Mouse (Mus musculus) midbrain, embryonic 10.5 days (tissue): ENCODE data around the gene Acsl1. TPM values are rescaled to one million over a fixed set of nuclear protein-coding genes. Genes with fewer than 3 reads are reported as not detected.
A peak's percentile ranks its signal among the peaks of the same experiment; 100 is the strongest.

Source experiments
- DNase-seq: peaks from one replicate; pipeline ENCODE4 v3.0.0-alpha.2; 2017; ENCODE audit warnings: low spot score
- H3K27ac ChIP-seq: fragments of 300-500 bp; sonication (generic); replicated peaks from 2 replicates; pipeline ENCODE4 v1.5.1; 2016; ENCODE audit warnings: mild to moderate bottlenecking
- H3K27me3 ChIP-seq: fragments of 300-500 bp; sonication (generic); 2 replicates; pipeline ENCODE4 v1.6.1; 2016; ENCODE audit warnings: low read depth, mild to moderate bottlenecking; ENCODE audit not compliant: poor library complexity, severe bottlenecking
- H3K36me3 ChIP-seq: fragments of 300-500 bp; sonication (generic); 2 replicates; pipeline ENCODE4 v1.6.1; 2016; ENCODE audit warnings: mild to moderate bottlenecking, moderate library complexity
- H3K4me1 ChIP-seq: fragments of 300-500 bp; sonication (generic); 2 replicates; pipeline ENCODE4 v1.6.1; 2016
- H3K4me3 ChIP-seq: fragments of 300-500 bp; sonication (generic); 2 replicates; pipeline ENCODE4 v1.5.1; 2016; ENCODE audit warnings: mild to moderate bottlenecking, moderate library complexity
- H3K9me3 ChIP-seq: fragments of 300-500 bp; sonication (generic); replicated peaks from 2 replicates; pipeline ENCODE4 v1.6.1; 2016; ENCODE audit warnings: mild to moderate bottlenecking
- WGBS: fragments of 180-500 bp; shearing (Covaris S2); methylation state at CpG from one replicate; pipeline ENCODE4 v1.1.7; 2016; 5-methylcytosine and 5-hydroxymethylcytosine counted together
- polyA plus RNA-seq: library from polyadenylated mRNA; unstranded; fragments of >200 nt; fragmentation: Nextera tagmentation; extraction: Ambion mirVana; gene quantifications from 2 replicates; pipeline ENCODE4 v1.2.1, GENCODE M21; 2016

Gene Acsl1
- polyA plus RNA-seq, 1 experiment from 2014 or later: 6.8 TPM

DNA sequence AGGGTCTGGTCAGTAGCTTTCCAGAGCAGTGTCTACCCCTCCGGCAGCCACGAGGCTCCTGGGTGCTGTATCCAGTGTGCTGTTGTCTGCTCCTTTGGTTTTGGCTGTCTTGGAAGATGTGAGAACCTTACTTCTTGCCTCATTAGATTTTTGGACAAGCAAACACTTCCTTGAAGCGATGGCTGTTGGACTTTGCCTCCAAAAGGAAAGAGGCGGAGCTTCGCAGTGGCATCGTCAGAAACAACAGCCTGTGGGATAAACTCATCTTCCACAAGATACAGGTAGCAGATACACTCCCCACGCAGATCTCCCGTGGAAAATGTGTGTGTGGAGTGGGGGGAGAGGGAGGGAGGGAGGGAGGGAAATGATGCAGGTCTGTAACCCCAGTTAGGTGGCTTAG lies 55.3 kb downstream of the Acsl1 start:
- Histone ChIP-seq H3K27ac (no peak overlapping the region), H3K27me3 (no peaks in the 10 kb centered on the region), H3K4me3 (no peak overlapping the region), H3K4me1 (no peaks in the 10 kb centered on the region), H3K36me3 (no peaks in the 10 kb centered on the region), H3K9me3 (no peaks in the 10 kb centered on the region)
- WGBS: 89% methylated on average over 8 of the region's 8 CpGs
- no peak for DNase-seq

DNA sequence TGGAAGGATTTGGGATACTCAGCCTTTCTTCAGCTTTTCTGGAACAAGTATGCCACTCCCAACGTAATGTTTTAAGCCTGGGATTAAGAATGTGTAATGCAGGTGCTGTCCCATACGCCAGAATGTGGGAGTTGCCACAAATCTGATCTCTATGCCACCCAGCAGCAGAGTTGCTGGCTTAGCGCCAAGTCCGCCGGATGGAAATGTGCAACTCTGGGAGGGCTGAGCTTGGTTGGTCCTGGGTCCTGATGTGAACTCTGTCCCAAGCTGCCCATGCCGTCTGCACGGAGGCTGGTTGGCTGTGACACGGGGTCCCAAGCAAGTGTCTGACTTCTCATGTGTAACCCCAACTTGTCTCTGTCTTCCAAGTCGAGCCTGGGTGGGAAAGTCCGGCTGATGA lies 56.0 kb downstream of the Acsl1 start:
- Histone ChIP-seq H3K36me3 (no peaks in the 10 kb centered on the region), H3K27ac (no peak overlapping the region), H3K9me3 (no peaks in the 10 kb centered on the region), H3K27me3 (no peaks in the 10 kb centered on the region), H3K4me1 (no peaks in the 10 kb centered on the region), H3K4me3 (no peak overlapping the region)
- no peak for DNase-seq
- 93% methylated on average over 10 of the region's 10 CpGs for WGBS

DNA sequence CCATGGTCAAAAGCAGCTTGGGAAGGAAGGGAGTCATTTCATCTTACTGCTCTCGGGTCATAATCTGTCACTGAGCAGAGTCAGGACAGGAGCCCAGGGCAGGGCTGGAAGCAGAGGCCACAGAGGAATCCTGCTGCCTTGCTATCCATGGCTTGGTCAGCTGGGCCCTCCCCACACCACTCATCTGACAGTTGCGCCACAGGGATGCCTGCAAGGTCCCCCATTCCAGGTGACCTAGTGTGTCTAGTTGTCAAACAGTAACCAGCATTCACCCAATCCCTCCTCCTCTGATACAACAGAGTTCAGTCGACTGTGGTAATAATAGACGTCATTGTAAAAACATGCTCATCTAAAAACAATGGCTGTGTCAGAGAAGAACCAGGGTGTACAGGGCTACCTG lies 58.7 kb downstream of the Acsl1 start:
- 89% methylated on average over 4 of the region's 4 CpGs for WGBS
- Histone ChIP-seq H3K4me1 (no peaks in the 10 kb centered on the region), H3K4me3 (no peak overlapping the region), H3K27ac (no peak overlapping the region), H3K27me3 (no peaks in the 10 kb centered on the region), H3K36me3 (no peaks in the 10 kb centered on the region), H3K9me3 (no peaks in the 10 kb centered on the region)
- no peak for DNase-seq

DNA sequence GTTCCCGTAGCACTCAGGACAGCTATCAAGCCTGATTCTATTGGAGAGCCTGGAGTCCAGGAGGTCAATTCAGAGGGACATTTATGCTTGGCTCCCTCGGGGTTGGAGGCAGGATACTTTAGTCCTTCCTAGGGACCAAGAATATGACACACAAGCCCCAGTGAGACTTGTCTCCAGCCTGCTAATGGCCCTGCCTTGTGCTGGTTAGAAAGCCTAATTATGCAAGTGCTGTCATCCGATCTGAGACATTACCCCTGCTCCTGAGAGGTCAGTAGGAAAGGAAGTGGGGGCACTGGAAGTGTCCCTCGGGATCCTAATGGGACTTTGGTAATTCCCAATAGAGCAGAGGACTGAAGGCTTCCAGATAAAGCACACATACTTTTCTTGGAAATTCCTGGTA lies 59.7 kb downstream of the Acsl1 start:
- 58% methylated on average over 4 of the region's 4 CpGs for WGBS
- Histone ChIP-seq H3K27me3 (no peaks in the 10 kb centered on the region), H3K9me3 (no peaks in the 10 kb centered on the region), H3K4me3 (no peak overlapping the region), H3K36me3 (no peaks in the 10 kb centered on the region), H3K27ac (no peak overlapping the region), H3K4me1 (no peaks in the 10 kb centered on the region)
- DNase-seq: no peak

DNA sequence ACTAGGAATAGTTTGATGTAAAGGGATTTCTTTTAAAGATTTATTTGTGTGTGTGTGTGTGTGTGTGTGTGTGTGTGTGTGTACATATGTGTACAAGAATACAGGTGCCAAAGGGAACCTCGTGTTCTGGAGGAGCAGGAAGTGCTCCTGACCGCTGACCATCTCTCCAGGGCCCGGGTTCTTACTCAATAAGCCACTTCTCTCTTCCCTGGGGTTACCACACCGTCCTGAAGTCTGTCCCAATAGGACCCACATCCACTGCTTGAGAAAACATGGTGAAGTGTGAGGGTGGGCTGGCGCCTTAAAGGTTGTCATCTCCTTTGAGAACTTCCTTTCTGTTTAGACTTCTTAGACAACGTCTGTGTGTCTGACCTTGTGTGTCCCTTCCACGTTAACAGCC lies 63.1 kb downstream of the Acsl1 start:
- Histone ChIP-seq H3K9me3 (no peaks in the 10 kb centered on the region), H3K27ac (no peak overlapping the region), H3K4me3 (no peak overlapping the region), H3K27me3 (no peaks in the 10 kb centered on the region), H3K36me3 (no peaks in the 10 kb centered on the region), H3K4me1 (peaks cover 3% of the 10 kb centered on the region; the same call in 1 of the 2 replicates)
- WGBS: 90% methylated on average over 7 of the region's 7 CpGs
- no peak for DNase-seq

DNA sequence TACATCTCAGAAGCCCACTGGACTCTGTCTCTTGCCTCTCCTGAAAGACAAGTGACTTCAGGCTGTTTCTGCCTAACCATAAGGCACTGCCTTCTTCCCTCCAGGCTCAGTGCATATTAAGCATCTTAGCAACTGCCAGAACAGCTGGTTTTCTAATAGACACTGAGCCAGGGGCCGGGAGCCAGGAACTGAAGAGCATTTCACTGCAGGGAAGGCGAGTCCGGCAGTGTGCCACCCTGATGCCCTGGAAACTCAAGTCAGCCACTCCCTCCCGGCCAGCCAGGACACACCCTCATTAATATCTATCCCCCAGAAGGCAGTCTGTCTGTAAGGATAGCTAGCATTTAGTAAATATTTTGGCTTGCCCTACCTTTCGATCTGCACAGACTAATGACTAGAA lies 68.9 kb downstream of the Acsl1 start:
- H3K9me3 ChIP-seq: no peaks in the 10 kb centered on the region
- DNase-seq: no peak
- H3K27me3 ChIP-seq: no peaks in the 10 kb centered on the region
- H3K27ac ChIP-seq: no peak overlapping the region
- WGBS: 78% methylated on average over 5 of the region's 5 CpGs
- no peaks in the 10 kb centered on the region for H3K36me3 ChIP-seq
- H3K4me3 ChIP-seq: no peak overlapping the region
- H3K4me1 ChIP-seq: peaks cover 3% of the 10 kb centered on the region; the same call in 1 of the 2 replicates

DNA sequence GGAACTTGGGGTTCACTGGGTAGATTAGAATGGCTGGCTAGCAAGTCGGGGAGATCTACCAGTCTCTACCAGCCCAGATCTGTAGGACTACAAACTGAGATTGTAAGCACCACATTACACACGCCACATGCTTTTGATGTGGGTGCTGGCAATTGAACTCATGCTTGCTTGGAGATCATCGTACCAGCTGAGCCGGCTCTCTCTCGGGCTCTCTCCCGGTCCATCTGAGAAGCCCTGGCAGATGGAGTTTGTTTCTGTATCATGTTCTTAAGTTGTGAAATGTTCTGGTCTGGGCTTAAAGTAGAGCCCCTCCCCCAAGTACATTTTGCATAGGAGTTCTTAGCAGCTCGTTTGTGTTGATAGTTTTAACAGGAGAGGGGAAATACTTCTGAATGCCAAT lies 72.4 kb downstream of the Acsl1 start:
- 89% methylated on average over 7 of the region's 7 CpGs for WGBS
- Histone ChIP-seq H3K27ac (no peak overlapping the region), H3K27me3 (no peaks in the 10 kb centered on the region), H3K4me3 (no peak overlapping the region), H3K36me3 (no peaks in the 10 kb centered on the region), H3K4me1 (peaks cover 3% of the 10 kb centered on the region; the same call in 1 of the 2 replicates), H3K9me3 (no peaks in the 10 kb centered on the region)
- no peak for DNase-seq

DNA sequence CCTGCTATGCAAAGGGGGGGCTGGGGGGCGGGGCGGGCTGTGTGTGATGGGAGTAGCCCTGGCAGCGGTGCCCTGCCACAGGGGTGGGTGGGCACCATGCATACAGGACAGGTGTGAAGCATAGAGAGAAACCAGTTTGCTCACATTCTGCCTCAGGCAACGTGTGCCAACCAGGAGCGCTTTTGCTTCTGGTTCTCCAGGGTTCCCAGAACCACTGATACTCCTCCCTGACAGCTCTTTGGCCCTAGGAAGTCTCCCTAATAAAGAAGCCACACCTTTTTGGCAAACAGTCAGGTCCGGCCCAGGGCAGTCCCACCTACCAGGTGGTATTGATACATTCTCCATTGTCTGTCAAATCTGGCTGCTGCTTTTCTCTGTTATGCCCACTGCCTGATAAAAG lies 72.8 kb downstream of the Acsl1 start:
- Histone ChIP-seq H3K27ac (no peak overlapping the region), H3K4me1 (peaks cover 3% of the 10 kb centered on the region; the same call in 1 of the 2 replicates), H3K9me3 (no peaks in the 10 kb centered on the region), H3K27me3 (no peaks in the 10 kb centered on the region), H3K36me3 (no peaks in the 10 kb centered on the region), H3K4me3 (no peak overlapping the region)
- no peak for DNase-seq
- WGBS: 85% methylated on average over 6 of the region's 6 CpGs

DNA sequence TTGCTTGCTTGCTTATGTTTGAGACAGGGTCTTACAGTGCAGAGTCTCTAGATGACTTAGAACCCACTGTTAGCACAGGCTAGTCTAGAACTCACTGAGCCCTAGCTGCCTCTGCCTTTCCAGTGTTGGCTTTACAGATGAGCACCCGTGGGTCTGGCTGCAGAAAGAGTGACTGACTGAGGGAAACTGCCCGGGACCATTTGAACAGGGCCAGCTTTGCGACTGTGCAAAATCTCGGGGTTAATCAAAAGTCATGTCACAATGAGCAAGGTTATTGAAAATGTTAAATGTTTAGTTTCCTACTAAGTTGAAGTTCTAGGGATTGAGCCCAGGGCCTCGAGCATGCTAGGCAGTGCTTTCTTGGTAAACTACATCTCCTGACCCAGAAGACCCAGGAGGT lies 75.0 kb downstream of the Acsl1 start:
- Histone ChIP-seq H3K9me3 (no peaks in the 10 kb centered on the region), H3K27me3 (no peaks in the 10 kb centered on the region), H3K36me3 (no peaks in the 10 kb centered on the region), H3K4me3 (no peak overlapping the region), H3K27ac (no peak overlapping the region), H3K4me1 (no peaks in the 10 kb centered on the region; the same call in 1 of the 2 replicates)
- WGBS: 89% methylated on average over 5 of the region's 5 CpGs
- no peak for DNase-seq

DNA sequence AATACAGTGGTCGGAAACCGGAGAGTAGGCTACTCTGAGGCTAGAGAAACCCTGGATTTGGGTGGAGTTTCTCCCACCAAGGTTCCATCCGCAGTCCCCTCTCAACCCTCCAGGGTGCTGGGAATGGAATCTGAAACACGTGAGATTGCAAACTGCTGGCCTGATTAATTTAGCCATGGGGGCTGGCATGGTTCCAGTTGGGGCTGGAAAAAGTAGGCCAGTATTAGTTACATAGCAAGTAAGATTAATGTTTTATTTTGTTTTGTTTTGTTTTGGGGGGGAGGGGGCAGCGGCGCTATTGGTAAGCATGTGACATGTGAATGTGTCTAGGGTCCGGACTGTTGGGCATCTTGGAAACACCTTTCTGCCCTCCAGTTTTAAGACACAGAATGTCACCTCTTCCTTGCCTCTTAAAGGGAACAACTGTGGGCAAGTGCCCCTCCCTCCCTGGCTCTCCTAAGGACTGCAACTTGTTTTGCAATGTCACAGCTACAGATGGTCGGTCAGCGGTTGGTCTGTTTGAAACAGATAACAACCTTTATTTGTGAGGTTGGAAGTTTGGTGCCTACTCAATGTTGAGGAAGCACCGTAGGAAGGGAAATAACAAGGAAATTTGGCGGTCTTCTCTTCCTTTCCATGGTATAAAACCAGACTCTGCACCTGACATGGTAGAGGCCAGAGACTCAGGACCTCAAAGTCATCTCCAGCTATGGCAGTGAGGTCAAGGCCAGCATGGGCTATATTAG lies 75.8 kb downstream of the Acsl1 start:
- 84% methylated on average over 11 of the region's 11 CpGs for WGBS
- no peak for DNase-seq
- H3K36me3 ChIP-seq: no peaks in the 10 kb centered on the region

DNA sequence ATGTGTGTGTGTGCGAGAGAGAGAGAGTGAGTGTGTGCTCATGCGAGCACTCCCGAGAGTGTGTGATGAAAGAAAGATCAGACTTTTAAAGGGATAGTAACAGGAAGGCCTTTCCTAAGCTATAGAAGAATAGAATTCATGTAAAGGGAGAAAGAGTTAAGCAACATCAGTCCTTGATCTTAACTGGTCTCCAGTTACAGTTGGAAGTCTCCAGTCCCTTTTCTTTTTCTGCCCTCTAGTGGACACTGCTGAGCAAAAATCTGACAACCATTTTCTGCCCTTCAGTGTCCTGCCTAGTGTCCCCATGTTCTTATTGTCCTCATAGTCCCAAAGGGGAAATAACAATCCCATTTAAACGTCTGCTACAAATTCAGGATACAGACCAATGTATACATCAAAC lies 76.4 kb downstream of the Acsl1 start:
- Histone ChIP-seq H3K9me3 (no peaks in the 10 kb centered on the region), H3K4me3 (no peak overlapping the region), H3K27ac (no peak overlapping the region), H3K27me3 (no peaks in the 10 kb centered on the region), H3K36me3 (no peaks in the 10 kb centered on the region), H3K4me1 (peaks cover 5% of the 10 kb centered on the region)
- WGBS: 63% methylated on average over 4 of the region's 4 CpGs
- DNase-seq: peak; percentile 45

More for the DNA sequence above, 75.8 kb downstream of the Acsl1 start:
- no peaks in the 10 kb centered on the region for H3K9me3 ChIP-seq
- no peaks in the 10 kb centered on the region for H3K27me3 ChIP-seq
- H3K27ac ChIP-seq: no peak overlapping the region
- no peak overlapping the region for H3K4me3 ChIP-seq
- peaks cover 4% of the 10 kb centered on the region for H3K4me1 ChIP-seq

DNA sequence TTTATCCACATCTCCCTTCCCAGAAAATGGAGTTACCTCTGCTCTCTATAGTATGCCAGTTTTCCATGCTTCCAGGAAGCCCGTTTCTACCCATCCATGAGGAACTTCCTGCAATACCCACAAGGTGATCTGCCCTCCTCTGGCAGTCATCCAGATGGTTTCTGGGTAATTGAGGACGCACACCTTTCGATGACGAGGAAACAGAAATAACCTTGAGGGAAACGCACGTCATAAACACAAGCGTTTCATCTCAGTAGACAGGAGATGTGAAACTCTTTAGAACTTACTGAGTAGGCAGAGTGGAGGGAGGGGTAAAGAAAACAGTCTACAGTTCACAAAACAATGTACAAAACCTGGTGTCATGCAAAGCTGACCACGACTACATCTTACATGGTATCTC lies 79.2 kb downstream of the Acsl1 start:
- H3K27ac ChIP-seq: no peak overlapping the region
- no peaks in the 10 kb centered on the region for H3K9me3 ChIP-seq
- WGBS: 85% methylated on average over 8 of the region's 8 CpGs
- no peak for DNase-seq
- H3K4me3 ChIP-seq: no peak overlapping the region
- peaks cover 15% of the 10 kb centered on the region for H3K4me1 ChIP-seq
- H3K36me3 ChIP-seq: peaks cover 4% of the 10 kb centered on the region
- no peaks in the 10 kb centered on the region for H3K27me3 ChIP-seq

DNA sequence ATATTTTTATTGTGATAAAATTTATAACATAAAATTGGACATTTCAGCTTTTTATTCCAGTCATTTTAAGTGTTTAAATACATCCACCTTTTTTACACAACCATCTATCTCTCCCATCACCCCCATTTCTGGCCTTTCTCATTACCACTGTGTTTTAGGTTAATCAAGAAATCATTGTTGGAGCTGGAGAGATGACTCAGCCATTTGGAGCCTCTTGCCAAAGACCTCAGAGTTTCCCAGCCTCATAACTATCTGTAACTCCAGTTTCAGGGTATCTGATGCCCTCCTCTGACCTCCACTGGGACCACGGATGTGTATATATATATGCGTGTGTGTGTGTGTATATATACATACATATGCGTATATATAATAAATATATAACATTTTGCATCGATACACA lies 80.2 kb downstream of the Acsl1 start:
- Histone ChIP-seq H3K9me3 (no peaks in the 10 kb centered on the region), H3K27me3 (no peaks in the 10 kb centered on the region), H3K4me1 (peaks cover 15% of the 10 kb centered on the region), H3K4me3 (peak overlapping the region; percentile 78), H3K36me3 (peaks cover 12% of the 10 kb centered on the region), H3K27ac (peak overlapping the region; percentile 71)
- DNase-seq: no peak
- 54% methylated on average over 4 of the region's 4 CpGs for WGBS
